Mouse (Mus musculus): ENCODE measurements at regions not wholly inside any gene's neighbourhood (a gene's known extent, or its start where the extent isn't known, plus 50 kb on each side); places are given as distances from the start of the nearest gene placed in this dataset.

- DNase-seq (ENCODE audit: low spot score) = no peak
These were observed 125.5 kb upstream of the Rbms1 start for GRCm38 (mm10) chr2:61088501-61088900.

- DNase-seq (ENCODE audit: low spot score) = no peak
These were observed 121.8 kb upstream of the Rbms1 start for GRCm38 (mm10) chr2:61084835-61085234.

DNA sequence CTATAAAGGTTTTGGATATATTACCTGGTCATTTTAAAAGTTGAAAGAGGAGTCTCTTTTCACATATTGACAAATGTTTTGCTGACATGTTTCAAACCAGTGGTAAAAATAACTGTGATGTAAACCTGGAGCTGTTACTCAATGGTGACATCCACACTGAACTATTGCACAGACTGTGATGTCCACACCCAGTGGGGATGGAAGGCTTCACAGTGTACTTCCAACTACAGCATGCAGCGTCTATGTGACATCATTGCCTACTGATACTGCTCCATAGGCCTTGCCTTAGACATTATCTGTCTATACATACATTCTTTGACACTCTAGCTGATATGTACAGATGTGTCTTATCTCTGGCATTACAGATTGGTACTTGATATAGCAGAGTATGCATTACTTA is 120.1 kb upstream of the Rbms1 start:
- no peak for DNase-seq (ENCODE audit: low spot score)

DNA sequence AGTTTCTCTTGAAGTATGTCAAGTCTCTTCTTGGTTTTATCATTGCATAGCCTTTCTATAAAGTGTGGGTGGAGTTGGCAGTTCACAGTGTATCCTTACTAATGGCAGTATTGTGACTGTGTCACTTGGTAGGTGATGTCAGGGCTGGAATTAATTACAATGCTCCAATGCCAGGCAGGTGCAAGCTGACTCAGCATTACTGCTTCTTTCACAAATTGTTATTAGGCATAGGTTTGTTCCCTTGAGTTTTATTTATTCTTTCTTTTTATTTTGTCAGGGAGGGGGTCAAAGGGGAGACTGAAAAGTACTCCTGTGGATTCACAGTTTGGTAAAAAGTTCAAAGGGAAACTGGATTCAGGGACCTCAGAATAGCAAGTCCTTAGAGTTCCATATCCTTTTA is 119.6 kb upstream of the Rbms1 start:
- DNase-seq (ENCODE audit: low spot score) = no peak

- DNase-seq (ENCODE audit: low spot score) = no peak
These were observed 117.0 kb upstream of the Rbms1 start for GRCm38 (mm10) chr2:61080006-61080405.

- no peak for DNase-seq (ENCODE audit: low spot score)
These were observed 108.0 kb upstream of the Rbms1 start for GRCm38 (mm10) chr2:61071025-61071424.

DNA sequence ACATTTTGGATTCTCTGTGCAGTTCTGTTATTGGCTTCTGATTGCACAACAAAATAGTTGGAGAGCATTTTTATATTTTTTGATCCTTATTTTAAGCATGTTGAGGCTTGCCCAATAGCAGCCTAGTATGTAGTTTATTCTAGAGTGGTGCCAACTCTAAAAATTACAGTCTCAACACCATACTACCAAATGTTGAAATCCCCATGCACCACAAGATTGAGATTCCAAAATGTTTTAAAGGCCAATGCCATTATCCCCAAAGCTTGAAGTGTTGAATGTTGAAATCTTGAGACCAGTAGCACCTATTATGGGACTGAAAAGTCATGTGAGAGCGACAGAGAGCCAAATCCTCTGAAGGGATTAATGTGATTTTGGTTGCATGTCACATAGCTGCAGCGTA is 104.9 kb upstream of the Rbms1 start:
- DNase-seq (ENCODE audit: low spot score) = no peak

DNA sequence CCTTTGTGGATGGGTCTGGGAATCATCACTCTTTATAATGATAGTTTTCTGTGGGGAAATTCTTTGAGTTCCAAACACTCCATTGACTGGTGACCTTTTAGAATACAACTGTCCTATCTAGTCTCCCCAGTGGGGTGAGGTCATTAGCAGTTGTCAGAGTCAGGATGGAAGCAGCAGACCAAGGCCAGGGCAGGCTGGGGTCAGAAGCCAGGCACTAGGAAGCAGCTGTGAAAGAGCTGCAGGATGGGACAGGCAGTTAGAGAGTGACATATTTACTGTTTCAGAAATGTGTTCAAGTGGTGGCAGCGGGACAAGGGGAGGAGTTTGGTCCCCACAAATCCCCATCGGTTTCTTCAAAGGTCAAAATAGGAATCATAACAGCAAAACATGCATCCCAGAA is 99.1 kb upstream of the Rbms1 start:
- no peak for DNase-seq (ENCODE audit: low spot score)

- DNase-seq (ENCODE audit: low spot score) = no peak
These were observed 97.9 kb upstream of the Rbms1 start for GRCm38 (mm10) chr2:61060906-61061305.

- no peak for DNase-seq (ENCODE audit: low spot score)
These were observed 95.7 kb upstream of the Rbms1 start for GRCm38 (mm10) chr2:61058545-61059235.

GRCm38 (mm10) chr2:61052296-61052695 is 89.3 kb upstream of the Rbms1 start:
- no peak for DNase-seq (ENCODE audit: low spot score)

- DNase-seq (ENCODE audit: low spot score) = no peak
These were observed 88.8 kb upstream of the Rbms1 start for GRCm38 (mm10) chr2:61051808-61052207.

- no peak for DNase-seq (ENCODE audit: low spot score)
These were observed 83.2 kb upstream of the Rbms1 start for GRCm38 (mm10) chr2:61046111-61046767.

DNA sequence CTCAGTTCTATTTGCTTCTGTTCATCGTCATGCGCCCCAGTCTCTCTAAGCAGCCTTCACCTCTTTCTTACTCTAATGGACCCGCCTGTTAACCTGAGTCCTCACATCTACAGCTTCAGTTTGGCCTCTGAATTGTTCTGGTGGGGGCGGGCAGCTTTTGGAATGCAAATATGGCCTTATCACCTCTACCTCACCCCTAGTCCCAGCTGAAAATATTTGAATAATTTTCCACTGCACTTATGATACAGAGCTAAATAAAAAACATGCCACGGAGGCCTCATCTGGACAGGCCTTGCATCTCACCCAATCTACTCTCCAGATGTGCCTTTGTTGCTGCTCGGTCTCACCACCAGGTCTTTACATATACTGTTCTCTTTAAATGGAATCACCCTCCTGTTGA is 82.5 kb upstream of the Rbms1 start:
- no peak for DNase-seq (ENCODE audit: low spot score)

DNA sequence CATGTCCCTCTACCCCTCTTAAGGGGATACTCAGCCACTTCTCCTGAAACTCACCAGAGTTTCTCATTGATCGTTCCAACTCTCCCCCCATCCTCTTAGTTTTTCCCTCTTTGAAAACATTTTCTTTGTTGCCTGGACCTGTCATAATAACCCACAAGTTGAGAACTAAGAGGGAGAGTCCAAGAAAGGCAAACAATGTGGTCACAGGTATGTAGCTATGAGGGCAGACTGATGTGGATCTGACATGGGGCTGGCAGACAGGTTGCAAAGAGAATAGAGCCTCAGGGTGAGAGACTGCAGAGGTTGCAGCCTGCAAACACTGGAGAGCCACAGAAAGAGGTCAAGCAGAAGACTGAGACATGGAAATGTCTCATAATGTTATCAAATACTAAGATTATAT is 69.9 kb upstream of the Rbms1 start:
- DNase-seq (ENCODE audit: low spot score) = no peak

- DNase-seq (ENCODE audit: low spot score) = no peak
These were observed 66.7 kb upstream of the Rbms1 start for GRCm38 (mm10) chr2:61029706-61030105.

DNA sequence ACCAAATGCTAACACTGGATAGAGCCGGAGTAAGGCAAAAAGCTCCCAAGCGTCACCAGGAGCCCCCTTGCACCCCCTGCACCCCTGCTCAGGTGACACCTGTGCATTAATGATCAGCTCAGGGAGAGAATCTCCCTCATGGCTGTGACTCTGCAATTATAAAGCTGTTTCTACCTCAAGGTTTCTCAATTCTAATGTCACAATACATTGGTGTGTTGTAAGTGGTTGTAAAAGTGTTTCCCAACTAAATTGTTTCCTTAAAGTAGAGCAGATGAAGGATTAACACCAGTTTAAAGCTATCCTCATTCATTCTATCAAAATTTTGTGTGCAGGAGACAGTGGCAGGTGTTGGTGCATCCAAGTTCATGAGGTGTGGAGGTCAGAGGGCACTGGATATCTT is 65.6 kb upstream of the Rbms1 start:
- no peak for DNase-seq (ENCODE audit: low spot score)

- no peak for DNase-seq (ENCODE audit: low spot score)
These were observed 64.7 kb upstream of the Rbms1 start for GRCm38 (mm10) chr2:61027686-61028085.

- no peak for DNase-seq (ENCODE audit: low spot score)
These were observed 59.4 kb upstream of the Rbms1 start for GRCm38 (mm10) chr2:61022411-61022810.

- no peak for DNase-seq (ENCODE audit: low spot score)
These were observed 57.8 kb upstream of the Rbms1 start for GRCm38 (mm10) chr2:61020791-61021190.

- DNase-seq (ENCODE audit: low spot score) = no peak
These were observed 50.0 kb upstream of the Rbms1 start for GRCm38 (mm10) chr2:61013006-61013405.

All from urinary bladder, adult 2 months (tissue).